Mouse (Mus musculus) MEL (cell line): ENCODE measurements around the gene Gm9918.
A peak's percentile ranks its signal among the peaks of the same experiment; 100 is the strongest.

Experiments
- CTCF ChIP-seq, 3 experiments: IDR thresholded peaks in 2 of 3; conservative IDR thresholded peaks in 1 of 3; 2 replicates each; pipeline ENCODE4 v1.5.1; 2011 to 2012; ENCODE audit warnings: low read length in 3 of 3, low read depth in 2 of 3, mild to moderate bottlenecking in 2 of 3, improper control_type of control experiment in 1 of 3, inconsistent platforms in 1 of 3, mixed read lengths in 1 of 3, moderate library complexity in 1 of 3; ENCODE audit not compliant: control insufficient read depth in 1 of 3, insufficient read depth in 1 of 3, poor library complexity in 1 of 3, severe bottlenecking in 1 of 3
- EP300 ChIP-seq, 2 experiments: IDR thresholded peaks; 2 replicates each; pipeline ENCODE4 v1.6.1; 2011; ENCODE audit warnings: improper control_type of control experiment in 2 of 2, low read length in 2 of 2, low read depth in 1 of 2, mild to moderate bottlenecking in 1 of 2
- MXI1 ChIP-seq: IDR thresholded peaks from 2 replicates; pipeline ENCODE4 v1.6.1; 2011; ENCODE audit warnings: mild to moderate bottlenecking, low read depth, low read length, improper control_type of control experiment
- POLR2A ChIP-seq, 2 experiments: IDR thresholded peaks; 2 replicates each; pipeline ENCODE4 v1.6.1; 2011 to 2012; ENCODE audit warnings: low read length in 2 of 2, mild to moderate bottlenecking in 2 of 2, control low read depth in 1 of 2, improper control_type of control experiment in 1 of 2, low read depth in 1 of 2, moderate library complexity in 1 of 2; ENCODE audit not compliant: control insufficient read depth in 1 of 2, insufficient read depth in 1 of 2, poor library complexity in 1 of 2
- RCOR1 ChIP-seq: IDR thresholded peaks from 2 replicates; pipeline ENCODE4 v1.6.1; 2012; ENCODE audit warnings: low read depth, mild to moderate bottlenecking, inconsistent platforms, low read length, improper control_type of control experiment
- TBP ChIP-seq: IDR thresholded peaks from 2 replicates; pipeline ENCODE4 v1.8.0; 2011; ENCODE audit warnings: low read depth, low read length, improper control_type of control experiment

GRCm38 (mm10) chr15:102265548-102265947 is 4.8 kb upstream of the Gm9918 start:
- no peak for TF ChIP-seq EP300 (IDR thresholded peaks at IDR 0.05; ENCODE audit: low read depth in 1 of 2, low read length in 2 of 2)
- no peak for TF ChIP-seq MXI1
- TF ChIP-seq TBP = no peak
- TF ChIP-seq CTCF (IDR thresholded peaks at IDR 0.05 in 2 of 3, conservative IDR thresholded peaks at IDR 0.05 in 1 of 3; ENCODE audit: control insufficient read depth in 1 of 3, insufficient read depth in 1 of 3, low read depth in 2 of 3, low read length in 3 of 3, poor library complexity in 1 of 3, severe bottlenecking in 1 of 3) = peak in 2 of 3 experiments; percentile 17 to 57; a peak in 2 of 6 replicates
- no peak for TF ChIP-seq RCOR1
- TF ChIP-seq POLR2A (IDR thresholded peaks at IDR 0.05; ENCODE audit: control insufficient read depth in 1 of 2, insufficient read depth in 1 of 2, low read depth in 1 of 2, low read length in 2 of 2, poor library complexity in 1 of 2) = no peak
